In the genomic region with DNA sequence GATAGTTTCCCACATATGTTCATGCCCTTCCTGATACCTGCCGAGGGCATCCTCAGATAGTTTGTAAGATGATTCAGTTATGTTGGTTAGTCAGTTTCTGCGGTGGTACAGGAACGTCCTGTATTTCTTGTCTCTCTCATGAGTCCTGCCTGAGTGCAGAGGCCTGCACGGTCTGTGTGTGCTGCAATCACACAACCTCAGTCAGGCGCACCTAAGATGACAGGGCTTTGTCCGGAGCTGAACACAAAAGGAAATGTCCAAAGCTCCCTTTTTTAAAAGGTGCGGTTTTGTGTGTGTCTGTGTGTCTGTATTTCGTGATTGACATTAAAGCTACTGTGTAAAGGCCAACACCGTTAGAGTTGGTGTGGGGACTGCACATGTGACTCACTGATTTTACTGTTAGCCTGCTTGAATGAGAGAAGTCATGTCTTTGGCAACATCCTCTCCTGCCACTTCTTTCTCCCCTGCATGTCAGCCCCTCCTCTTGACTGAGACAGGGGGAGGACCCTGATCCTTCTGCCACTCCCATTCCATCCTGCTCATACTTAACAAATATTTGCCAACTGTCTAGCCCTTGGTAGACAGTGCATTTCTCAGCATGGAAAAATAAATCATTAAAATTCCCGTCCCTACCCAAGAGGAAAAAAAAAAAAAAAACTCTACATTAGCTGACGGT, we compare ENCODE assay signal across 21 mouse cellular contexts. TPM values are rescaled to one million over a fixed set of nuclear protein-coding genes. Genes with fewer than 3 reads are reported as not detected.
"Had no signal": no experiment of that assay in that cellular context is flagged by ENCODE, and none has a peak within 500 bp of the region (broad histone marks: within the 10 kb centered on the region; RNA-seq: fewer than 3 reads in every experiment).

No protein-coding gene starts in this region.

- H3K4me3 ChIP-seq: left cerebral cortex, adult 2 months; limb, embryonic 12.5 days; limb, embryonic 15.5 days; liver, embryonic 13.5 days; lung, embryonic 15.5 days; midbrain, embryonic 12.5 days; midbrain, embryonic 15.5 days; neural tube, embryonic 12.5 days; neural tube, embryonic 15.5 days; stomach, embryonic 15.5 days had no signal

- H3K4me1 ChIP-seq: limb, embryonic 15.5 days; liver, embryonic 13.5 days; lung, embryonic 15.5 days; midbrain, embryonic 12.5 days; midbrain, embryonic 15.5 days; neural tube, embryonic 12.5 days; neural tube, embryonic 15.5 days; stomach, embryonic 15.5 days had no signal

- ATAC-seq: midbrain, embryonic 15.5 days had no signal

- H3K27me3 ChIP-seq: limb, embryonic 12.5 days; limb, embryonic 15.5 days; liver, embryonic 13.5 days; lung, embryonic 15.5 days; midbrain, embryonic 12.5 days; midbrain, embryonic 15.5 days; neural tube, embryonic 12.5 days; neural tube, embryonic 15.5 days; stomach, embryonic 15.5 days had no signal

- DNase-seq: kidney, adult 11 months; kidney, postnatal 25 days; layer of hippocampus, postnatal 36 days; liver, embryonic 13.5 days; lung, adult 18-20 months; lung, postnatal 10 days; lung, postnatal 36 days; retina, postnatal 1 day; right cerebral cortex, postnatal 25 days; spleen, adult 18-20 months; thymus, postnatal 25 days had no signal

- H3K9me3 ChIP-seq: limb, embryonic 12.5 days; limb, embryonic 15.5 days; liver, embryonic 13.5 days; lung, embryonic 15.5 days; midbrain, embryonic 12.5 days; midbrain, embryonic 15.5 days; neural tube, embryonic 12.5 days; neural tube, embryonic 15.5 days; stomach, embryonic 15.5 days had no signal

- H3K9ac ChIP-seq: limb, embryonic 12.5 days; limb, embryonic 15.5 days; liver, embryonic 13.5 days; lung, embryonic 15.5 days; midbrain, embryonic 12.5 days; midbrain, embryonic 15.5 days; neural tube, embryonic 12.5 days; neural tube, embryonic 15.5 days; stomach, embryonic 15.5 days had no signal

- H3K4me2 ChIP-seq: limb, embryonic 12.5 days; limb, embryonic 15.5 days; liver, embryonic 13.5 days; lung, embryonic 15.5 days; midbrain, embryonic 12.5 days; midbrain, embryonic 15.5 days; neural tube, embryonic 12.5 days; neural tube, embryonic 15.5 days; stomach, embryonic 15.5 days had no signal

- H3K36me3 ChIP-seq: limb, embryonic 12.5 days; limb, embryonic 15.5 days; liver, embryonic 13.5 days; lung, embryonic 15.5 days; midbrain, embryonic 12.5 days; midbrain, embryonic 15.5 days; neural tube, embryonic 12.5 days; neural tube, embryonic 15.5 days; stomach, embryonic 15.5 days had no signal

- H3K27ac ChIP-seq: kidney, postnatal 0 days; left cerebral cortex, adult 2 months; limb, embryonic 12.5 days; limb, embryonic 15.5 days; liver, embryonic 13.5 days; lung, embryonic 15.5 days; midbrain, embryonic 12.5 days; midbrain, embryonic 15.5 days; neural tube, embryonic 12.5 days; neural tube, embryonic 15.5 days; stomach, embryonic 15.5 days had no signal

RNA-seq across cellular contexts. Expression of a gene that starts 14.4 kb away (rescaled TPM):
- polyA plus RNA-seq: midbrain, embryonic 15.5 days had no signal
